Mouse (Mus musculus): Measurements from ENCODE around the gene Pebp1. TPM values are rescaled to one million over a fixed set of nuclear protein-coding genes. Genes with fewer than 3 reads are reported as not detected.
A peak's percentile ranks its signal among the peaks of the same experiment; 100 is the strongest.

The Pebp1 gene
- polyA plus RNA-seq, 1 experiment from 2014 or later: 289 TPM

- 80% methylated on average over 8 of the region's 8 CpGs for WGBS
- H3K36me3 ChIP-seq (ENCODE audit: insufficient read depth, low read length): no peaks in the 10 kb centered on the region
- no peak overlapping the region for H3K9ac ChIP-seq (replicated peaks; ENCODE audit: low read depth)
- ATAC-seq (no peak), DNase-seq (ENCODE audit: low spot score) (no peak)
- no peak overlapping the region for H3K4me3 ChIP-seq (ENCODE audit: low read depth, low read length)
- H3K4me1 ChIP-seq (ENCODE audit: insufficient read depth, low read depth, low read length): peaks cover 6% of the 10 kb centered on the region; the same call in 1 of the 2 replicates
- no peak overlapping the region for H3K4me2 ChIP-seq (replicated peaks; ENCODE audit: low read depth, low read length)
- no peaks in the 10 kb centered on the region for H3K27me3 ChIP-seq (replicated peaks; ENCODE audit: insufficient read depth, low read length)
- no peaks in the 10 kb centered on the region for H3K9me3 ChIP-seq (ENCODE audit: low read length)
- TF ChIP-seq CTCF (IDR thresholded peaks at IDR 0.05): peak; percentile 16; the same call in 1 of the 2 replicates
- TF ChIP-seq EP300 (IDR thresholded peaks at IDR 0.05): no peak
- no peak overlapping the region for H3K27ac ChIP-seq (ENCODE audit: low read length)
Measured at GRCm38 (mm10) chr5:117282360-117282759, 5.1 kb downstream of the Pebp1 start.

GRCm38 (mm10) chr5:117281536-117281935 is 5.9 kb downstream of the Pebp1 start:
- whole genome bisulfite sequencing: 83% methylated on average over 10 of the region's 10 CpGs
- peaks cover 2% of the 10 kb centered on the region; the same call in 1 of the 2 replicates for H3K4me1 ChIP-seq (ENCODE audit: insufficient read depth, low read depth, low read length)
- no peaks in the 10 kb centered on the region for H3K36me3 ChIP-seq (ENCODE audit: insufficient read depth, low read length)
- H3K4me3 ChIP-seq (ENCODE audit: low read depth, low read length): no peak overlapping the region
- TF ChIP-seq CTCF (IDR thresholded peaks at IDR 0.05) (peak; percentile 47), EP300 (IDR thresholded peaks at IDR 0.05) (no peak)
- no peak for DNase-seq (ENCODE audit: low spot score)
- no peak for ATAC-seq
- no peak overlapping the region for H3K4me2 ChIP-seq (replicated peaks; ENCODE audit: low read depth, low read length)
- no peaks in the 10 kb centered on the region for H3K27me3 ChIP-seq (replicated peaks; ENCODE audit: insufficient read depth, low read length)
- H3K9me3 ChIP-seq (ENCODE audit: low read length): no peaks in the 10 kb centered on the region
- no peak overlapping the region for H3K27ac ChIP-seq (ENCODE audit: low read length)
- no peak overlapping the region for H3K9ac ChIP-seq (replicated peaks; ENCODE audit: low read depth)

- 48% methylated on average over 4 of the region's 4 CpGs for WGBS
- TF ChIP-seq EP300 (IDR thresholded peaks at IDR 0.05): no peak
- TF ChIP-seq CTCF (IDR thresholded peaks at IDR 0.05): no peak
- Histone ChIP-seq H3K27ac (ENCODE audit: low read length) (peak overlapping the region; percentile 59; the same call in 1 of the 2 replicates), H3K9ac (replicated peaks; ENCODE audit: low read depth) (no peak overlapping the region), H3K4me1 (ENCODE audit: insufficient read depth, low read depth, low read length) (peaks cover 2% of the 10 kb centered on the region; the same call in 1 of the 2 replicates), H3K27me3 (replicated peaks; ENCODE audit: insufficient read depth, low read length) (no peaks in the 10 kb centered on the region), H3K9me3 (ENCODE audit: low read length) (no peaks in the 10 kb centered on the region), H3K4me2 (replicated peaks; ENCODE audit: low read depth, low read length) (no peak overlapping the region), H3K4me3 (ENCODE audit: low read depth, low read length) (no peak overlapping the region), H3K36me3 (ENCODE audit: insufficient read depth, low read length) (no peaks in the 10 kb centered on the region)
- DNase-seq (ENCODE audit: low spot score) (peak; percentile 74), ATAC-seq (peak; percentile 77)
Measured at GRCm38 (mm10) chr5:117279669-117280050, 7.8 kb downstream of the Pebp1 start.

- Histone ChIP-seq H3K27ac (ENCODE audit: low read length) (peak overlapping the region; percentile 80), H3K4me3 (ENCODE audit: low read depth, low read length) (no peak overlapping the region), H3K9me3 (ENCODE audit: low read length) (no peaks in the 10 kb centered on the region), H3K4me2 (replicated peaks; ENCODE audit: low read depth, low read length) (no peak overlapping the region), H3K27me3 (replicated peaks; ENCODE audit: insufficient read depth, low read length) (no peaks in the 10 kb centered on the region), H3K36me3 (ENCODE audit: insufficient read depth, low read length) (no peaks in the 10 kb centered on the region), H3K4me1 (ENCODE audit: insufficient read depth, low read depth, low read length) (peaks cover 2% of the 10 kb centered on the region; the same call in 1 of the 2 replicates), H3K9ac (replicated peaks; ENCODE audit: low read depth) (no peak overlapping the region)
- 68% methylated on average over 15 of the region's 15 CpGs for WGBS
- TF ChIP-seq CTCF (IDR thresholded peaks at IDR 0.05) (no peak), EP300 (IDR thresholded peaks at IDR 0.05) (peak; percentile 73)
- ATAC-seq (peak; percentile 92), DNase-seq (ENCODE audit: low spot score) (peak; percentile 89)
Measured at GRCm38 (mm10) chr5:117278809-117279668, 8.4 kb downstream of the Pebp1 start.

GRCm38 (mm10) chr5:117277784-117278183 is 9.6 kb downstream of the Pebp1 start:
- Histone ChIP-seq H3K27me3 (replicated peaks; ENCODE audit: insufficient read depth, low read length) (no peaks in the 10 kb centered on the region), H3K9me3 (ENCODE audit: low read length) (no peaks in the 10 kb centered on the region), H3K27ac (ENCODE audit: low read length) (no peak overlapping the region), H3K4me2 (replicated peaks; ENCODE audit: low read depth, low read length) (no peak overlapping the region), H3K9ac (replicated peaks; ENCODE audit: low read depth) (no peak overlapping the region), H3K36me3 (ENCODE audit: insufficient read depth, low read length) (0 out of 2 replicates have a peak, but pooled peaks cover 1% of the 10 kb centered on the region), H3K4me1 (ENCODE audit: insufficient read depth, low read depth, low read length) (peaks cover 2% of the 10 kb centered on the region; the same call in 1 of the 2 replicates), H3K4me3 (ENCODE audit: low read depth, low read length) (no peak overlapping the region)
- 98% methylated on average over 6 of the region's 6 CpGs for WGBS
- DNase-seq (ENCODE audit: low spot score): no peak
- TF ChIP-seq CTCF (IDR thresholded peaks at IDR 0.05) (peak; percentile 41), EP300 (IDR thresholded peaks at IDR 0.05) (no peak)
- no peak for ATAC-seq

GRCm38 (mm10) chr5:117274817-117275216 is 12.6 kb downstream of the Pebp1 start:
- no peak overlapping the region for H3K9ac ChIP-seq (replicated peaks; ENCODE audit: low read depth)
- H3K9me3 ChIP-seq (ENCODE audit: low read length): no peaks in the 10 kb centered on the region
- H3K4me1 ChIP-seq (ENCODE audit: insufficient read depth, low read depth, low read length): peaks cover 2% of the 10 kb centered on the region; the same call in 1 of the 2 replicates
- H3K4me3 ChIP-seq (ENCODE audit: low read depth, low read length): no peak overlapping the region
- ATAC-seq (no peak), DNase-seq (ENCODE audit: low spot score) (peak; percentile 5)
- peak; percentile 55 for TF ChIP-seq CTCF (IDR thresholded peaks at IDR 0.05)
- TF ChIP-seq EP300 (IDR thresholded peaks at IDR 0.05): no peak
- peaks cover 8% of the 10 kb centered on the region; the same call in 1 of the 2 replicates for H3K36me3 ChIP-seq (ENCODE audit: insufficient read depth, low read length)
- no peak overlapping the region for H3K4me2 ChIP-seq (replicated peaks; ENCODE audit: low read depth, low read length)
- H3K27me3 ChIP-seq (replicated peaks; ENCODE audit: insufficient read depth, low read length): no peaks in the 10 kb centered on the region
- H3K27ac ChIP-seq (ENCODE audit: low read length): no peak overlapping the region
- 63% methylated on average over 5 of the region's 5 CpGs for WGBS

All from lung, postnatal 0 days (tissue).